Mouse (Mus musculus) ES-E14 (cell line): Measurements from ENCODE around the gene Crym. TPM values are rescaled to one million over a fixed set of nuclear protein-coding genes. Genes with fewer than 3 reads are reported as not detected.

ENCODE experiments used
- DNase-seq: peaks from one replicate; pipeline ENCODE4 v3.0.0-alpha.2; 2013; ENCODE audit warnings: low read depth, low spot score
- H3K27ac ChIP-seq: 2 replicates; pipeline ENCODE4 v1.5.1; 2012; ENCODE audit warnings: low read depth, mild to moderate bottlenecking, low read length, moderate library complexity, mixed read lengths; ENCODE audit not compliant: poor library complexity, insufficient read depth, severe bottlenecking
- H3K36me3 ChIP-seq: 2 replicates; pipeline ENCODE4 v1.6.1; 2012; ENCODE audit warnings: mild to moderate bottlenecking, low read length, moderate library complexity, mixed read lengths; ENCODE audit not compliant: control insufficient read depth, poor library complexity, insufficient read depth, severe bottlenecking
- H3K4me1 ChIP-seq, 2 experiments: fragments of 150-350 bp in 1 of 2; sonication (generic) in 1 of 2; 2 replicates each; pipeline ENCODE4 v1.6.1; 2012; ENCODE audit warnings: low read length in 2 of 2, mild to moderate bottlenecking in 1 of 2, mixed read lengths in 1 of 2; ENCODE audit not compliant: control insufficient read depth in 2 of 2, insufficient read depth in 2 of 2, poor library complexity in 1 of 2
- H3K4me3 ChIP-seq, 2 experiments: fragments of 150-350 bp in 1 of 2; sonication (generic) in 1 of 2; 2 replicates each; pipeline ENCODE4 v1.5.1; 2012; ENCODE audit warnings: low read length in 2 of 2, low read depth in 1 of 2, mild to moderate bottlenecking in 1 of 2, mixed read lengths in 1 of 2; ENCODE audit not compliant: insufficient read depth in 1 of 2, poor library complexity in 1 of 2, severe bottlenecking in 1 of 2
- H3K9ac ChIP-seq: 2 replicates; pipeline ENCODE4 v1.6.1; 2012; ENCODE audit warnings: low read depth, mild to moderate bottlenecking, low read length, mixed read lengths; ENCODE audit not compliant: poor library complexity, insufficient read depth, severe bottlenecking
- H3K9me3 ChIP-seq: fragments of 150-350 bp; sonication (generic); 2 replicates; pipeline ENCODE4 v1.6.1; 2012; ENCODE audit warnings: low read depth, mild to moderate bottlenecking, low read length; ENCODE audit not compliant: control insufficient read depth, insufficient read depth
- CHD2 ChIP-seq: IDR thresholded peaks from 2 replicates; pipeline ENCODE4 v1.6.1; 2014; ENCODE audit warnings: mild to moderate bottlenecking, low read depth, low read length, inconsistent platforms
- HCFC1 ChIP-seq: IDR thresholded peaks from 2 replicates; pipeline ENCODE4 v1.6.1; 2012; ENCODE audit warnings: low read length, inconsistent platforms, borderline replicate concordance; ENCODE audit not compliant: insufficient read depth
- MAFK ChIP-seq: IDR thresholded peaks from 2 replicates; pipeline ENCODE4 v1.6.1; 2014; ENCODE audit warnings: mild to moderate bottlenecking, low read depth, low read length, inconsistent platforms; ENCODE audit not compliant: insufficient read depth
- ZC3H11A ChIP-seq: IDR thresholded peaks from 2 replicates; pipeline ENCODE4 v1.6.1; 2012; ENCODE audit warnings: low read depth, mild to moderate bottlenecking, inconsistent platforms, low read length, borderline replicate concordance
- ZNF384 ChIP-seq: IDR thresholded peaks from 2 replicates; pipeline ENCODE4 v1.6.1; 2012; ENCODE audit warnings: low read depth, low read length, inconsistent platforms
- in situ Hi-C, 2 experiments: fragments of 600-800 bp; cut with MboI; formaldehyde crosslinking; loops; one replicate each; pipeline ENCODE4 v1.15.1; 2025; ENCODE audit warnings: low sequenced_read_pairs in 2 of 2, inconsistent platforms in 1 of 2; ENCODE audit not compliant: unreplicated experiment in 2 of 2
- total RNA-seq: library from RNA; depleted of rRNA; stranded (reverse); fragments of 300-350 nt; gene quantifications from 2 replicates; pipeline ENCODE4 v1.2.3, GENCODE M21; 2012

The Crym gene
- total RNA-seq, 1 experiment = 3.7 TPM

DNA sequence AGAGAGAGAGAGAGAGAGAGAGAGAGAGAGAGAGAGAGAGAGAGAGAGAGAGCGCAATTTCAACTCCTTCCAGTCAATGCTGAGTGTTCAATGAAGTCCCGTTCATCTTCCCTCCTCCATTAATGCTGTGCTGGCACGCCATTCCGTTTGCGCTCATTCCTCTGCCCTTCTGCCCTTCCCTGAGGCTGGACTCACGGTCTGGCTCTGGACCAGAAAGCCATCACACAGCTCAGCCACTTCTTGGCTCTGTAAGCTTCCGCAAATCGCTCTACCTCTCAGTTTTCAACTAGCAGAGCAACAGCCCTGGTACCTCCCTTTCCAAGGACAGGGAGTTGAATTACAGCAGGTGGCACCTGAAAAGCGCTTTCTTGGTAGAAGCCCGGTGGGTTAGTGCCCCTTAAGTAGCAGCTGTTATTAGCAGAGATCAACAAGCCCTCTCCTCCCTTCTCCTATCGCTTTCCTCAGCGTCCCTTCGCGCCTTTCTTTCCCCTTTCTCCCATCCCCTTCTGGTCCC, 623 bp downstream of the Crym start:
- H3K36me3 ChIP-seq = no peaks in the 10 kb centered on the region
- no peaks in the 10 kb centered on the region for H3K9me3 ChIP-seq
- in situ Hi-C loops = loop anchor here (10.0 to 25.0 kb wide), 2 partner anchors 356 to 364 kb away; no protein-coding TSS in a partner anchor
- H3K27ac ChIP-seq = no peak overlapping the region
- peaks cover 0 to 2% of the 10 kb centered on the region in 2 experiments; a peak in 1 of 4 replicates for H3K4me1 ChIP-seq
- no peak overlapping the region for H3K9ac ChIP-seq
- DNase-seq = no peak
- TF ChIP-seq ZC3H11A (no peak), ZNF384 (no peak), HCFC1 (no peak), CHD2 (no peak), MAFK (no peak)
- peak overlapping the region; percentile 53 to 63; a peak in 3 of 4 replicates for H3K4me3 ChIP-seq

DNA sequence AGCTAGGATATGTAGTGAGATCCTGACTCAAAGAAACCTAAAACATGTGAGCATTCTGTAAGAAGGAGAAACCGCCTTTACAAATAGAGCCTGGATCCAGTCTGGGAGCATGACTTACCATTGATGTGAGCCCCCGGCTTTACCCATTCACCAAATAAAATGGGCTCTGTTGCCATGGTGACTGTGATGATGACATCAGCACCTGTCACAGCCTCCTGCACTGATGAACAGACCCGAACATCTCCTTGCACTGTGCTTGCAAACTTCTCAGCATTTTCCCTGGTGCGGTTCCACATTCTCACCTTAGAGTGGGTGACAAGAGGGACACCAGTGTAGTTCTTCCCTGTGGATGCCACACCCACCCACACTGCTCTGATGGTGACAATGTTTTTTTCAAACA, 6.7 kb downstream of the Crym start:
- H3K36me3 ChIP-seq = no peaks in the 10 kb centered on the region
- no peak overlapping the region for H3K9ac ChIP-seq
- no peak for TF ChIP-seq HCFC1
- no peak for TF ChIP-seq CHD2
- no peak for TF ChIP-seq ZC3H11A
- no peak for TF ChIP-seq ZNF384
- TF ChIP-seq MAFK = no peak
- DNase-seq = no peak
- in situ Hi-C loops = no loop called here
- no peak overlapping the region for H3K4me3 ChIP-seq
- no peak overlapping the region for H3K27ac ChIP-seq
- no peaks in the 10 kb centered on the region for H3K9me3 ChIP-seq
- no peaks in the 10 kb centered on the region for H3K4me1 ChIP-seq

DNA sequence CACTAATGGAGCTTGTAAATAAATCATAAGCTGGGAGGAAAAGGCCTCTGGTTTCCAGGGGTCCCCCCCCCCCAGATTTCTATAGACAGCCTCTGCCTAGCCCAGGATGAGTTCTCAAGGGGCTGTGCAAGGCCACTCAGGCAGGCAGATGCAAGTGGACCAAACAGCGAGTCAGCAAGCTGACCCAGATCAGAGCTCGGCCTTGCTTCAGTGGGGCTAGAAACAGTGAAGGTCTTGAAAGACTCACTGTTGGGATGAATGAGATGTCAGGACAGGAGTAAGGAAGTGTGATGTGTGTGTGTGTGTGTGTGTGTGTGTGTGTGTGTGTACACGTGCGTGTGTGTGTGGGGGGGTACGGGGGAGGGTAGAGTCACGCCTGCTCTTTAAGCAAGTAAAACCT, 9.1 kb downstream of the Crym start:
- Histone ChIP-seq H3K9ac (no peak overlapping the region), H3K4me1 (no peaks in the 10 kb centered on the region), H3K9me3 (no peaks in the 10 kb centered on the region), H3K4me3 (no peak overlapping the region), H3K27ac (no peak overlapping the region), H3K36me3 (no peaks in the 10 kb centered on the region)
- TF ChIP-seq MAFK = no peak
- TF ChIP-seq ZC3H11A = no peak
- no peak for TF ChIP-seq CHD2
- TF ChIP-seq ZNF384 = no peak
- TF ChIP-seq HCFC1 = no peak
- no peak for DNase-seq
- in situ Hi-C loops = no loop called here

DNA sequence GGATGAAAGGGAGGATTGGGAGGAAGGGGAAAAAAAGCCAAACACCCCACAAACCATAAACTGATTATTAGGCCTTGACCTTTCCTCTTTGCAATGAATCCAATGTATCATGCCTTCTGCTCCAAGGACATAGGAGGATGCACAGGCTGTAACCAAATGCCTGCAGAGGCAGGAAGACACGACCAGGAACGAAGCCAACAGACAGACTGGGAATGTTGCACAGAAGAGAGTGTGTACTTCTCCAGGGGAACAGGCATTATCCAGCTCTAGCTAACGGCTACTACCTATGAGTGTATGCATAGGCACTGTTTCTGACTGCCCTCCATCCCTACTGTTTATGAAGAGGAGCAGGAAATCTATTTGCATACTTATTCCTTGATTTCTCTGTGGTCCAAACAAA, 9.7 kb downstream of the Crym start:
- H3K27ac ChIP-seq = no peak overlapping the region
- H3K9me3 ChIP-seq = no peaks in the 10 kb centered on the region
- no peak overlapping the region for H3K9ac ChIP-seq
- DNase-seq = no peak
- H3K4me1 ChIP-seq = no peaks in the 10 kb centered on the region
- no peak for TF ChIP-seq HCFC1
- TF ChIP-seq ZC3H11A = no peak
- no peak for TF ChIP-seq CHD2
- TF ChIP-seq ZNF384 = no peak
- no peak for TF ChIP-seq MAFK
- H3K36me3 ChIP-seq = no peaks in the 10 kb centered on the region
- H3K4me3 ChIP-seq = no peak overlapping the region
- in situ Hi-C loops = no loop called here

DNA sequence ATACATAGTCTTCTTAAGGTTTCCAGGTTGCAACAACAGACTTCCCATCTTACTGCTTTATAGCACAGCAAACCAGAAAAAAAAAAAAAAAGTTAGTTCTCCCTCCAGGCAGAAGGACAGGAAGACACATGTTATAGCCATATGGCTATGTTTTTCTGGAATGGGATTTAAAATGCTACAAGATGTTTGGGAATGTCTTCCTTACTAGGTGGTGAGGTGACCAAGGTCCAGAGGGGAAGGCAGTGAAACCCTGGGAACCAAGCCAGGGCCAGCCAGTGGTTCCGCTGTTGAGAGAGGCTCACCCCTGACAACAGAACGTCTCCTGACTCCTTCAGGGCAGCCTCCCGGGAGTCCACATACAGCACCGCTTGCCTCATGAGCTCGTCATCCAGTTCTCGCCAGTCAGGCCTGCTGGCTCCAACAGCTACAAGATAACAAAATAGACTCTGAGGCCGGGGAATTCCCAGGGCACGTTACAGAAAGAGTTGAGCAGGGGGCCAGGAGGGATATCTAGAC, 11.7 kb downstream of the Crym start:
- Histone ChIP-seq H3K4me3 (no peak overlapping the region), H3K36me3 (no peaks in the 10 kb centered on the region), H3K9ac (no peak overlapping the region), H3K27ac (no peak overlapping the region), H3K4me1 (no peaks in the 10 kb centered on the region), H3K9me3 (no peaks in the 10 kb centered on the region)
- TF ChIP-seq ZC3H11A (no peak), MAFK (no peak), CHD2 (no peak)
- no peak for DNase-seq
- in situ Hi-C loops = no loop called here
